Mouse (Mus musculus): Measurements from ENCODE around the gene Gm43518.

GRCm38 (mm10) chr5:123972453-123972852 is 45.2 kb downstream of the Gm43518 start:
- TF ChIP-seq CTCF (IDR thresholded peaks at IDR 0.05; ENCODE audit: low read depth) (no peak), EP300 (optimal IDR thresholded peaks at IDR 0.05) (no peak)

All from stomach, postnatal 0 days (tissue).